Mouse (Mus musculus) left cerebral cortex, postnatal 25 days (tissue): ENCODE data around the gene Pum1. TPM values are rescaled to one million over a fixed set of nuclear protein-coding genes. Genes with fewer than 3 reads are reported as not detected.
"Not testable (repeated sequence)": the region's sequence is repeated elsewhere in the genome, so short reads cannot be mapped to it uniquely, and the experiment has no call there.

ENCODE experiments used
- DNase-seq, 2 experiments: peaks; one replicate each; pipeline ENCODE4 v3.0.0; 2022; ENCODE audit warnings: low spot score in 2 of 2, mixed read lengths in 1 of 2
- intact Hi-C: fragments of 180-260 bp; cut with DNase I; formaldehyde crosslinking; loops from one replicate; pipeline ENCODE4 v1.15.1; 2025
- total RNA-seq, 2 experiments: library from RNA; stranded (reverse); gene quantifications; 2 replicates each; pipeline ENCODE4 v1.2.3; 2021

Gene Pum1
- total RNA-seq, result 100 to 1,000 TPM; 112 to 114 TPM

- intact Hi-C loops, result no loop called here
- DNase-seq, result peak; percentile 87 to 90
These were observed at the start of gene Pum1 for GRCm38 (mm10) chr4:130662979-130663725. TSS of gene Pum1 (plus strand) at chr4:130663321.

GRCm38 (mm10) chr4:130629391-130629790, 33.7 kb upstream of the Pum1 start:
- DNase-seq, result no peak
- intact Hi-C loops, result no loop called here

DNA sequence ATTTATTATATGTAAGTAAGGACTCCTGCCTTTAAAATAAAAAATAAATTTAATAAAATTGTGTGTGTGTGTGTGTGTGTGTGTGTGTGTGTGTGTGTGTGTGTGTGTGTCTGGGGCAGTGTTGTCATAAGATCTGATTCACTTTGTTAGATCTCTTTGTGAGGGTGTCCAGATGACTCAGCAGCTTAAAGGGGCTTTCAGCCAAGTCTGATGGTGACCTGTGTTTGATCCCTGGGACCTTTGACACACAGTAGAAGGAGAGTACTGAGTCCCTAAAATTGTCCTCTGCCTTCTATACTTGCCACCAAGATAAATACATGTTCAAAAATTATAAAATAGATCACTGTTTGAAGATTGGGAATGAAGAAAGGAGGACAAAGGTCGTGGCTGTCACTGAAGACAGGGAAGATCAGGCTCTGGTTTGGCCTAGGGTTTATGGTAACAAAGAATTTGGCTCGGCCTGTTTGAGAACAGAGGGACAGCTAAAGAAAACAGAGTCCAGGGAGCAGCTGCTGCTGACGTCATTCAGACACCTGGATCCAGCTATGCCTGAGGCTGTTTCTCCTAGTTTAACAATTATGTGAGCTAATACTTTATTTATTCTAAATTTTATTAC, 32.8 kb upstream of the Pum1 start:
- DNase-seq, result no peak
- intact Hi-C loops, result no loop called here

GRCm38 (mm10) chr4:130635076-130635475, 28.0 kb upstream of the Pum1 start:
- intact Hi-C loops, DNase-seq: not testable (repeated sequence)

DNA sequence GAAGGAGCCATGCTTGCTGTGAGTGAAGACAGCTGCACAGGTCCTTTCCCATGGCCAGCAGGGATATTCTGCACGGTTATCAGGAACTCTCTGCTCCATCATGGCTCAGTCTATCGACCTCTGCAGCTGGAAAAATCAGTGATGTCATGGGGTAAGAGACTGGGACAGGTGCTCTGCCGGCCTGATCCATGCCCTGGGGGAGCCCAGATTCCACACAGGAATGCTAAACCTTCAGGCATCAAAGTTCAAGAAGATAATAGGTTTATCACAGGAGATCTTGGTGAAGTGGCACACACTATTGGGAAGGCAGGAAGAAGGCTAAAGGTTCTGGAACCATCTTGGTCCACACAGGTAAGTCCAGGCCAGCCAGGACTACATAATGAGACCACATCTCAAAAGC, 26.4 kb upstream of the Pum1 start:
- intact Hi-C loops, result no loop called here
- no peak for DNase-seq

GRCm38 (mm10) chr4:130637488-130638422, 25.4 kb upstream of the Pum1 start:
- intact Hi-C loops, result no loop called here
- no peak for DNase-seq

- intact Hi-C loops, result no loop called here
- DNase-seq, result no peak
These were observed 22.9 kb upstream of the Pum1 start for GRCm38 (mm10) chr4:130640031-130640717.

DNA sequence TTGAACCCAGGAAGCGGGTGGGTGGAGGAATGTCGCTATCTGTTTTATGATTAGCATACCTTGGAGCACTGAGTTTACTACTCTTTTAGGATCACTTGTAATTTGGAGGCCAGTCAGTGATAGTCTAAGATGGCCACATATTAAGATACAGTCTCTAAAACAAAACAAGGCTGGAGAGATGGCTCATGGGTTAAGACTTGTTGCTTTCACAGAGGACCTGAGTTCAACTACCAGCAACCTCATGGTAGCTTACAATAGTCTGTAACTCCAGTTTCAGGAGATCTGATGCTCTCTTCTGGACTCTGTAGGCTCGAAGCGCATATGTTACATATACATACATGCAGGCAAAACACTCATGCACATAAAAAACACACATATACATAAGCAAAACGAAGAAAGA, 20.7 kb upstream of the Pum1 start:
- DNase-seq, result no peak
- intact Hi-C loops, result no loop called here

- no peak for DNase-seq
These were observed 17.7 kb upstream of the Pum1 start for GRCm38 (mm10) chr4:130645426-130645825.

DNA sequence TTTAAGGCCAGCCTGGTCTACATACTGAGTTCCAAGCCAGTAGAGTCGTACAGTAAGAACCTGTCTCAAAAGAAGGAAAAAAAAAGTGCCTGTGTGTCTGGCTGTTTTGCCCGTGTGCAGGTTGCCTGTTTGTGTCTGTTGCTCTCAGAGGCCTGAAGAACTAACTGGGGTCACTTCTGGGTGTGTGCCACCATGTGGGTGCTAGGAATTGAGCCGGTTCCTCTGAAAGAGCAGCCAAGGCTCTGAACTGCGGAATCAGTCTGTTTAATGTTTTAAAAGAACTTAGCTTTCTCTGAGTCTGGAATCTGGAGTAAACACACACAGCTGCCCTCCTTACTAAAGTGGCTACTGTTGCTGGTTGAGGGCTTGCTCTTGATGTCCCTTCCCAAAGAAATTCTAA, 11.8 kb upstream of the Pum1 start:
- DNase-seq, result no peak
- intact Hi-C loops, result no loop called here

More at GRCm38 (mm10) chr4:130645426-130645825, 17.7 kb upstream of the Pum1 start:
- intact Hi-C loops, result no loop called here

- DNase-seq, result no peak
- intact Hi-C loops, result no loop called here
These were observed 10.6 kb upstream of the Pum1 start for GRCm38 (mm10) chr4:130652546-130652945.

DNA sequence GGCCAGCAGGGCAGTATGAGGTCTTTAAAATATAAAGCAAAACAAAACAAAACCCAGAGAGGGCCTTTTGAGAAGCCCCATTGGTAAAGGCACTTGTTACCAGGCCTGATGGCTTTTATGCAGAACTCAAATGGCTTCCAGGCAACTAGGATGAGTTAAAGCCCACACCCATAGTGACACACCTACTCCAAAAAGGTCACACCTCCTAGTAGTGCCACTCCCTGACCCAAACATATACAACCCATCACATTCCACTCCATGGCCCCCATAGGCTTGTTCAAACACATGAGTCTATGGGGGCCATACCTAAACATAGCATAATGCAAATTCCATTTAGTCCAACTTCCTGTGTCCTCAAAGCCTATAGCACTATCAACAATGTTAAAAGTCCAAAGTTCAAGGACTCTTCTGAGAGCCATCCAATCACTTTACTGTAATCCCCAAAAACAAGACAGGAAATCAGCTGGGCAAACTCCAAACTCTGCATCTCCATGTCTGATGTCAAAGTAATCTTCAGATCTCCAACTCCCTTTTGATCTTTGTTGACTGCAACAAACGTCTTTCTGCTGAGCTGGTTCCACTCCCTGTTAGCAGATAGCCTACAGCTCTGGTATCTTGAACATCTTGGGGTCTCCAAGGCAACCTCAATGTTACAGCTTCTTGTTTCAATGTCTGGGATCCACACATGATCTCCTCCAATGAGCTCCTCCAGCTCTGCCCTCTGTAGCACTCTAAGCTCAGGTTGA, 5.1 kb upstream of the Pum1 start:
- intact Hi-C loops, result no loop called here
- DNase-seq, result no peak

GRCm38 (mm10) chr4:130659470-130659869, 3.7 kb upstream of the Pum1 start:
- intact Hi-C loops, result no loop called here

GRCm38 (mm10) chr4:130660106-130660505, 3.0 kb upstream of the Pum1 start:
- intact Hi-C loops, result no loop called here

More at GRCm38 (mm10) chr4:130659470-130659869, 3.7 kb upstream of the Pum1 start:
- DNase-seq, result no peak

DNA sequence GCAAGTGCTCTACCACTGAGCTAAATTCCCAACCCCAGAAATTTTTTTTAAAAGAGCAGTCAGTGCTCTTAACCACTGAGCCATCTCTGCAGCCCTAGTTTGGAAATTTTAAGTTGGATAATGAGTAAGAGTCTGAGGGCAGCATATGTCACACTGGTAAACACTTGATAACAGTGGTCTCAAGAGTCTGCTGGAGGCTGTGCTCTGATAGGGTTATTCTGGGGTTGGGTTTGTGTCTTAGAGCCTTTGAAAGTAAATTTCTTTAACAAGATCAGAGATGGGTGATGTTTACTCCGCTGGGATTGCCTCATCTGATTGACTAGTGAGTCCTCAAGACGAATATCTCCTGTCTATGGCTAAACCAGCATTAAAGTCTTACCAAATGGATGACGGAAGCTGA, 2.0 kb upstream of the Pum1 start:
- DNase-seq, result no peak
- intact Hi-C loops, result no loop called here

More at GRCm38 (mm10) chr4:130660106-130660505, 3.0 kb upstream of the Pum1 start:
- DNase-seq, result no peak

DNA sequence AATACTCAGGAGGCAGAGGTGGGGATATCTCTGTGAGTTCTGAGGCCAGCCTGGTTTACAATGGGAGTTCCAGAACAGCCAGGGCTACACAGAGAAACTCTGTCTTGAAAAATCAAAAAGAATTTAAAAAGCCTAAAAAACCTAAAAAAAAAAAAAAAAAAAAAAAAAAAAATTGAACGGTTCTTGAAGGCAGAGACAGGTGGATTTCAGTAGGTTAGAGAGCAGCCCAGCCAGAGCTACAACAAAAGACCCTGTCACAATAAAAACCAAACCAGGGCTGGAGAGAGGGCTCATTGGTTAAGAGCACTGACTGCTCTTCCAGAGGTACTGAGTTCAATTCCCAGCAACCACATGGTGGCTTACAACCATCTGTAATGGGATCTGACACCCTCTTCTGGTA, 816 bp upstream of the Pum1 start:
- DNase-seq, intact Hi-C loops: not testable (repeated sequence)

GRCm38 (mm10) chr4:130663810-130664401, 785 bp downstream of the Pum1 start:
- peak; percentile 16 to 25 for DNase-seq
- intact Hi-C loops, result no loop called here

GRCm38 (mm10) chr4:130664414-130665029, 1.4 kb downstream of the Pum1 start:
- DNase-seq, result no peak
- intact Hi-C loops, result loop anchor here (5.0 kb wide), 1 partner anchor 73 kb away; no protein-coding TSS in a partner anchor
